Mouse (Mus musculus) megakaryocyte, embryonic 14.5 days (primary cell): ENCODE results near the gene Cdk7.

Experiments
- FLI1 ChIP-seq: IDR thresholded peaks from 2 replicates; pipeline ENCODE4 v1.6.1; 2012; ENCODE audit warnings: low read length, inconsistent platforms, mixed read lengths
- GATA1 ChIP-seq: IDR thresholded peaks from 3 replicates; pipeline ENCODE4 v1.6.1; 2012; ENCODE audit warnings: mixed read lengths, low read length, inconsistent platforms, borderline replicate concordance

DNA sequence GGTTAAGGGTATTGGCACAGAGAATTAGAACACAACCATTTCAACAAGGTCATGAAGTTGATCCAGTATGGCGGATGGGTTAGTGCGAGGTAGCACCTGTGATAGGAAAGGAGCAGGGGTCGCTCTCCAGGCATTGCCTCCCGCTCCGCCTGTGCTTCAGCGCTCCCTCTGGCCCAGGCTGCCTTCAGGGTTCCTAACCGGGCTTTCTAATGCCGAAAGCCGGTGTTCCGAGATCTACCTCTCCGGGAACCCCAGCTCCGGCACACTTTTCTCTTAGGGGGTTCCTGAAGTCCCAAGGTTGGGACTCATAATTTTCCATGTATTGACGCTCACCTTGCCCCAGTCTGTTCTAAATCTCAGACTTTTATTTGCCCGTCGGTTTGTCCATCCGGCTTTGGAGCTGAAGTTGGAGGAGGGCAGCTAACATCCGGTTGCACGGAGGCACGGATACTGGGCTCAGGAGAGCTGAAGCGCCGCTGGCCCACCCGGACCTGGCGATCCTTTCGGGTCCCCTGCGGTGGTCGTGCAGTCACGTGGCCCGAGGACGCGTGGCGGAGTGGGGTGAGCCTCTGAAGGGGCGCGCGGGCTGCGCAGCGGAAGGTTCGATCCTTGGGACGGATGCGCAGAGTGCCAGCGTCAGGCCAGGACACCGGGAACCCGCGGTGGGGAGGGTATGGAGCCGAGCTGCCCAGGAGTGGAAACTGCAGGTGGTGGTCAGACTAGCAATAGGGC is 61.3 kb downstream of the Cdk7 start, which contains the start of gene Ccdc125:
- no peak for TF ChIP-seq GATA1
- TF ChIP-seq FLI1 = no peak
